In the genomic region with DNA sequence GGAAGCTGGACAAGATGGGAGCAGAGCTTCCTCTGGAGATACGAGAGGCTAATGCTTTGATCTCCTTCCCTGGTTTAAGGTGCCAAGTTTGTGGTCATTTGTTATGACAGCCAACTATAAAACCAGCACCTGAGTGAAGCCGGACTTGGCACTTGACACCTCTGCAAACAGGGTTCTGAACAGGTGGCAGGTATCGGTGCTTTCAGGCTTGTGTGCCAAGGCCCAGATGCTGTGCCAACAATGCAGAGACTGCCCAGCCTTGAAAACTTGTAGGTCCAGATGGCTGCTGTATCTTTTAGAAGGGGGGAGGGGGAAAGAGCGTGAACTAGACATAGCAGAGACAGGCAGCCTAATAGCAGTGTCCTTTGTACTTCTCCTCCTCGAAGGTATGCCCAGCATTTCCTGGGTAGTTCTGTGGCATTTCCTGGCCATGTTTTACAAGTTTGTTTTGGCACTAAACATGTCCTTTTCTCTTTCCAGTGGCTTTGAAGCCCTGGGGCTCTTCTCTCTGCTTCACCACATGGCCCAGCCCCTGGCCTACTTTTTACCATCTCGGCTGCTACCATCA, we compare ENCODE assay signal across 13 mouse cellular contexts.
A peak's percentile ranks its signal among the peaks of the same experiment; 100 is the strongest.
DNase-seq lines count a peak whose midpoint lies in the region; ATAC-seq and TF ChIP-seq lines count a peak whose summit lies in the region.
"Had no signal": no experiment of that assay in that cellular context is flagged by ENCODE, and none has a peak within 500 bp of the region (broad histone marks: within the 10 kb centered on the region; RNA-seq: fewer than 3 reads in every experiment).

No protein-coding gene starts in this region.

- H3K9me3 ChIP-seq in intestine, postnatal 0 days (ENCODE audit: control insufficient read depth), result no peaks in the 10 kb centered on the region
- H3K9me3 ChIP-seq in intestine, embryonic 16.5 days (ENCODE audit: control insufficient read depth, low read length), result no peaks in the 10 kb centered on the region
- H3K9me3 ChIP-seq in midbrain, embryonic 15.5 days, result no peaks in the 10 kb centered on the region
- H3K9me3 ChIP-seq: forebrain, embryonic 13.5 days; limb, embryonic 12.5 days had no signal

- no peak overlapping the region for H3K4me2 ChIP-seq in intestine, postnatal 0 days (replicated peaks; ENCODE audit: low read depth)
- H3K4me2 ChIP-seq in intestine, embryonic 16.5 days (ENCODE audit: low read depth, low read length), result no peak overlapping the region
- H3K4me2 ChIP-seq in midbrain, embryonic 15.5 days, result no peak overlapping the region
- H3K4me2 ChIP-seq: forebrain, embryonic 13.5 days; limb, embryonic 12.5 days had no signal

- WGBS in intestine, postnatal 0 days, result 69% methylated on average over 6 of the region's 6 CpGs
- WGBS in intestine, embryonic 16.5 days, result 72% methylated on average over 6 of the region's 6 CpGs
- 87% methylated on average over 6 of the region's 6 CpGs for WGBS in midbrain, embryonic 15.5 days

- TF ChIP-seq CTCF in intestine, postnatal 0 days (IDR thresholded peaks at IDR 0.05; ENCODE audit: low read depth), result no peak

- H3K4me3 ChIP-seq in intestine, postnatal 0 days (ENCODE audit: low read depth, low read length), result no peak overlapping the region
- H3K4me3 ChIP-seq in intestine, embryonic 16.5 days (ENCODE audit: low read length), result no peak overlapping the region
- no peak overlapping the region for H3K4me3 ChIP-seq in midbrain, embryonic 15.5 days
- H3K4me3 ChIP-seq: forebrain, embryonic 13.5 days; limb, embryonic 12.5 days had no signal

- H3K4me1 ChIP-seq in intestine, postnatal 0 days (replicated peaks; ENCODE audit: control insufficient read depth, insufficient read depth, low read length), result no peaks in the 10 kb centered on the region
- H3K4me1 ChIP-seq in intestine, embryonic 16.5 days (ENCODE audit: control insufficient read depth, insufficient read depth, low read length), result no peaks in the 10 kb centered on the region; the same call in 1 of the 2 replicates
- H3K4me1 ChIP-seq in midbrain, embryonic 15.5 days, result no peaks in the 10 kb centered on the region
- H3K4me1 ChIP-seq: forebrain, embryonic 13.5 days had no signal

- peak; percentile 9 for DNase-seq in urinary bladder, postnatal 25 days (ENCODE audit: low spot score)
- no peak for DNase-seq in urinary bladder, adult 2 months (ENCODE audit: low spot score)
- peak; percentile 86 to 90 for DNase-seq in cerebellum, postnatal 36 days
- DNase-seq in thymus, postnatal 14 days, result no peak
- DNase-seq in c-Kit-positive CD71-positive TER-119-positive erythroid progenitor cells, embryonic 14.5 days (ENCODE audit: low spot score), result no peak
- DNase-seq: embryo, embryonic 11 days; layer of hippocampus, adult 9-11 months had no signal

- H3K27ac ChIP-seq in intestine, postnatal 0 days (ENCODE audit: low read depth, low read length), result no peak overlapping the region
- no peak overlapping the region for H3K27ac ChIP-seq in intestine, embryonic 16.5 days (ENCODE audit: low read length)
- H3K27ac ChIP-seq in midbrain, embryonic 15.5 days, result no peak overlapping the region
- H3K27ac ChIP-seq: forebrain, embryonic 13.5 days; limb, embryonic 12.5 days had no signal

- H3K36me3 ChIP-seq in intestine, postnatal 0 days (ENCODE audit: control insufficient read depth, insufficient read depth), result no peaks in the 10 kb centered on the region
- no peaks in the 10 kb centered on the region for H3K36me3 ChIP-seq in intestine, embryonic 16.5 days (ENCODE audit: control insufficient read depth, insufficient read depth, low read length)
- no peaks in the 10 kb centered on the region for H3K36me3 ChIP-seq in midbrain, embryonic 15.5 days (replicated peaks)
- H3K36me3 ChIP-seq: limb, embryonic 12.5 days had no signal

- no peak overlapping the region for H3K9ac ChIP-seq in intestine, postnatal 0 days (ENCODE audit: low read depth, low read length)
- no peak overlapping the region for H3K9ac ChIP-seq in intestine, embryonic 16.5 days (ENCODE audit: low read depth, low read length)
- no peak overlapping the region for H3K9ac ChIP-seq in midbrain, embryonic 15.5 days
- H3K9ac ChIP-seq: forebrain, embryonic 13.5 days; limb, embryonic 12.5 days had no signal

- ATAC-seq in intestine, postnatal 0 days, result 0 out of 2 replicates have a peak, but pooled peaks have one; percentile 22
- ATAC-seq in intestine, embryonic 16.5 days, result no peak
- ATAC-seq in midbrain, embryonic 15.5 days (replicated peaks), result no peak
- ATAC-seq: forebrain, embryonic 13.5 days; midbrain, embryonic 16.5 days had no signal

- H3K27me3 ChIP-seq in intestine, postnatal 0 days (replicated peaks; ENCODE audit: control insufficient read depth, insufficient read depth, low read length), result no peaks in the 10 kb centered on the region
- no peaks in the 10 kb centered on the region for H3K27me3 ChIP-seq in intestine, embryonic 16.5 days (replicated peaks; ENCODE audit: control insufficient read depth, insufficient read depth, low read length)
- H3K27me3 ChIP-seq in midbrain, embryonic 15.5 days (replicated peaks), result no peaks in the 10 kb centered on the region
- H3K27me3 ChIP-seq: forebrain, embryonic 13.5 days; limb, embryonic 12.5 days had no signal

Comparison
In these comparisons a context has a peak if more than half of its experiments do, and no peak if none do; other contexts are left out.
1. DNase-seq: peak in urinary bladder, postnatal 25 days (single experiment) and cerebellum, postnatal 36 days (2 of 2); none in urinary bladder, adult 2 months (single experiment), thymus, postnatal 14 days (single experiment) and c-Kit-positive CD71-positive TER-119-positive erythroid progenitor cells, embryonic 14.5 days (single experiment).